In genomic region chr14:16328959-16329480, GRCm38 (mm10) we compare ENCODE assay signal across 11 mouse cellular contexts. TPM values are rescaled to one million over a fixed set of nuclear protein-coding genes. Genes with fewer than 3 reads are reported as not detected.
DNase-seq lines count a peak whose midpoint lies in the region; ATAC-seq lines count a peak whose summit lies in the region.
"Had no signal": no experiment of that assay in that cellular context is flagged by ENCODE, and none has a peak within 500 bp of the region (broad histone marks: within the 10 kb centered on the region; RNA-seq: fewer than 3 reads in every experiment).

No protein-coding gene starts in this region.

- no peaks in the 10 kb centered on the region for H3K36me3 ChIP-seq in forebrain, embryonic 11.5 days (ENCODE audit: control insufficient read depth, insufficient read depth, low read length)
- H3K36me3 ChIP-seq in forebrain, embryonic 15.5 days, result no peaks in the 10 kb centered on the region
- H3K36me3 ChIP-seq in kidney, embryonic 15.5 days, result no peaks in the 10 kb centered on the region
- H3K36me3 ChIP-seq in embryonic facial prominence, embryonic 10.5 days (replicated peaks), result no peaks in the 10 kb centered on the region
- no peaks in the 10 kb centered on the region for H3K36me3 ChIP-seq in midbrain, embryonic 15.5 days (replicated peaks)

- WGBS in forebrain, embryonic 11.5 days, result 12% methylated on average over 5 of the region's 5 CpGs
- WGBS in forebrain, embryonic 15.5 days, result 12% methylated on average over 5 of the region's 5 CpGs
- WGBS in kidney, embryonic 15.5 days, result 40% methylated on average over 5 of the region's 5 CpGs
- 26% methylated on average over 5 of the region's 5 CpGs for WGBS in embryonic facial prominence, embryonic 10.5 days
- 18% methylated on average over 5 of the region's 5 CpGs for WGBS in midbrain, embryonic 15.5 days

- peak overlapping the region; percentile 14; the same call in 1 of the 2 replicates for H3K9ac ChIP-seq in forebrain, embryonic 11.5 days (ENCODE audit: low read length)
- no peak overlapping the region for H3K9ac ChIP-seq in forebrain, embryonic 15.5 days (replicated peaks)
- no peak overlapping the region for H3K9ac ChIP-seq in kidney, embryonic 15.5 days
- H3K9ac ChIP-seq in midbrain, embryonic 15.5 days, result no peak overlapping the region
- H3K9ac ChIP-seq: liver, embryonic 14.5 days had no signal

- peak overlapping the region; percentile 14; the same call in 1 of the 2 replicates for H3K27ac ChIP-seq in forebrain, embryonic 11.5 days (ENCODE audit: low read depth, low read length)
- no peak overlapping the region for H3K27ac ChIP-seq in forebrain, embryonic 15.5 days (replicated peaks)
- peak overlapping the region; percentile 85 for H3K27ac ChIP-seq in kidney, embryonic 15.5 days
- H3K27ac ChIP-seq in embryonic facial prominence, embryonic 10.5 days (replicated peaks), result peak overlapping the region; percentile 85
- no peak overlapping the region for H3K27ac ChIP-seq in midbrain, embryonic 15.5 days
- H3K27ac ChIP-seq: liver, embryonic 14.5 days had no signal

- no peak overlapping the region for H3K4me2 ChIP-seq in forebrain, embryonic 11.5 days (ENCODE audit: low read depth, low read length, severe bottlenecking)
- H3K4me2 ChIP-seq in forebrain, embryonic 15.5 days (replicated peaks), result no peak overlapping the region
- no peak overlapping the region for H3K4me2 ChIP-seq in kidney, embryonic 15.5 days
- H3K4me2 ChIP-seq in midbrain, embryonic 15.5 days, result no peak overlapping the region

- H3K9me3 ChIP-seq in forebrain, embryonic 11.5 days (ENCODE audit: control insufficient read depth, low read length), result no peaks in the 10 kb centered on the region
- no peaks in the 10 kb centered on the region for H3K9me3 ChIP-seq in forebrain, embryonic 15.5 days
- no peaks in the 10 kb centered on the region for H3K9me3 ChIP-seq in kidney, embryonic 15.5 days (replicated peaks)
- no peaks in the 10 kb centered on the region for H3K9me3 ChIP-seq in embryonic facial prominence, embryonic 10.5 days
- H3K9me3 ChIP-seq in midbrain, embryonic 15.5 days, result no peaks in the 10 kb centered on the region

- no peaks in the 10 kb centered on the region; the same call in 1 of the 2 replicates for H3K4me1 ChIP-seq in forebrain, embryonic 11.5 days (replicated peaks; ENCODE audit: control insufficient read depth, insufficient read depth, low read length)
- H3K4me1 ChIP-seq in forebrain, embryonic 15.5 days, result no peaks in the 10 kb centered on the region
- H3K4me1 ChIP-seq in kidney, embryonic 15.5 days, result peaks cover 12% of the 10 kb centered on the region
- peaks cover 14% of the 10 kb centered on the region for H3K4me1 ChIP-seq in embryonic facial prominence, embryonic 10.5 days
- peaks cover 3% of the 10 kb centered on the region for H3K4me1 ChIP-seq in midbrain, embryonic 15.5 days

- no peak overlapping the region for H3K4me3 ChIP-seq in forebrain, embryonic 11.5 days (ENCODE audit: low read depth, low read length)
- H3K4me3 ChIP-seq in forebrain, embryonic 15.5 days, result no peak overlapping the region
- H3K4me3 ChIP-seq in kidney, embryonic 15.5 days (replicated peaks), result no peak overlapping the region
- H3K4me3 ChIP-seq in embryonic facial prominence, embryonic 10.5 days, result no peak overlapping the region
- no peak overlapping the region for H3K4me3 ChIP-seq in midbrain, embryonic 15.5 days
- H3K4me3 ChIP-seq: myocyte had no signal

- DNase-seq in forebrain, embryonic 11.5 days (ENCODE audit: low spot score), result no peak
- DNase-seq in kidney, postnatal 14 days, result no peak
- DNase-seq in embryonic facial prominence, embryonic 10.5 days (ENCODE audit: low spot score), result peak; percentile 35
- DNase-seq in thymus, postnatal 0 days (ENCODE audit: low spot score), result no peak
- DNase-seq in cerebellum, adult 8-10 months, result no peak
- DNase-seq: cerebellum, adult 18-20 months had no signal

- no peaks in the 10 kb centered on the region for H3K27me3 ChIP-seq in forebrain, embryonic 11.5 days (ENCODE audit: control insufficient read depth, insufficient read depth, low read length)
- no peaks in the 10 kb centered on the region for H3K27me3 ChIP-seq in forebrain, embryonic 15.5 days
- no peaks in the 10 kb centered on the region for H3K27me3 ChIP-seq in kidney, embryonic 15.5 days
- no peaks in the 10 kb centered on the region for H3K27me3 ChIP-seq in embryonic facial prominence, embryonic 10.5 days (replicated peaks; ENCODE audit: low read depth, poor library complexity, severe bottlenecking)
- H3K27me3 ChIP-seq in midbrain, embryonic 15.5 days (replicated peaks), result no peaks in the 10 kb centered on the region

- peak; percentile 61; the same call in 1 of the 2 replicates for ATAC-seq in forebrain, embryonic 11.5 days (replicated peaks; ENCODE audit: low FRiP score)
- no peak for ATAC-seq in forebrain, embryonic 15.5 days (replicated peaks)
- no peak for ATAC-seq in kidney, embryonic 15.5 days (replicated peaks; ENCODE audit: low FRiP score)
- 0 out of 2 replicates have a peak, but pooled peaks have one; percentile 24 for ATAC-seq in midbrain, embryonic 15.5 days (replicated peaks)

RNA-seq across cellular contexts. Expression of gene Top2b, which starts 36.0 kb away (rescaled TPM):
- 147 and 174 TPM in 2 replicates for polyA plus RNA-seq in forebrain, embryonic 11.5 days (2014; fragmentation: Nextera tagmentation; extraction: Ambion mirVana)
- polyA plus RNA-seq in forebrain, embryonic 15.5 days (2015; fragmentation: Nextera tagmentation; extraction: Ambion mirVana), result 113 and 124 TPM in 2 replicates
- 49.5 and 50.2 TPM in 2 replicates for polyA plus RNA-seq in kidney, embryonic 15.5 days (2015; fragmentation: Nextera tagmentation; extraction: Ambion mirVana)
- 75.5 and 79.2 TPM in 2 replicates for polyA plus RNA-seq in embryonic facial prominence, embryonic 10.5 days (2016; fragmentation: Nextera tagmentation; extraction: Ambion mirVana)
- 86.1 and 95.8 TPM in 2 replicates for polyA plus RNA-seq in midbrain, embryonic 15.5 days (2015; fragmentation: Nextera tagmentation; extraction: Ambion mirVana)
- 69.1 and 93.3 TPM in 2 replicates for polyA plus RNA-seq in thymus, postnatal 0 days (2015; fragmentation: Nextera tagmentation; extraction: Ambion mirVana)

Comparison
In these comparisons a context has a peak if more than half of its experiments do, and no peak if none do; other contexts are left out.
1. ATAC-seq: peak in forebrain, embryonic 11.5 days (single experiment) and midbrain, embryonic 15.5 days (single experiment); none in forebrain, embryonic 15.5 days (single experiment) and kidney, embryonic 15.5 days (single experiment).
2. H3K27ac ChIP-seq: peak in forebrain, embryonic 11.5 days (single experiment), kidney, embryonic 15.5 days (single experiment) and embryonic facial prominence, embryonic 10.5 days (single experiment); none in forebrain, embryonic 15.5 days (single experiment) and midbrain, embryonic 15.5 days (single experiment).